Mouse (Mus musculus): ENCODE results near the gene Hist1h3c.
A peak's percentile ranks its signal among the peaks of the same experiment; 100 is the strongest.
"Not testable (repeated sequence)": the region's sequence is repeated elsewhere in the genome, so short reads cannot be mapped to it uniquely, and the experiment has no call there.

The Hist1h3c gene

DNA sequence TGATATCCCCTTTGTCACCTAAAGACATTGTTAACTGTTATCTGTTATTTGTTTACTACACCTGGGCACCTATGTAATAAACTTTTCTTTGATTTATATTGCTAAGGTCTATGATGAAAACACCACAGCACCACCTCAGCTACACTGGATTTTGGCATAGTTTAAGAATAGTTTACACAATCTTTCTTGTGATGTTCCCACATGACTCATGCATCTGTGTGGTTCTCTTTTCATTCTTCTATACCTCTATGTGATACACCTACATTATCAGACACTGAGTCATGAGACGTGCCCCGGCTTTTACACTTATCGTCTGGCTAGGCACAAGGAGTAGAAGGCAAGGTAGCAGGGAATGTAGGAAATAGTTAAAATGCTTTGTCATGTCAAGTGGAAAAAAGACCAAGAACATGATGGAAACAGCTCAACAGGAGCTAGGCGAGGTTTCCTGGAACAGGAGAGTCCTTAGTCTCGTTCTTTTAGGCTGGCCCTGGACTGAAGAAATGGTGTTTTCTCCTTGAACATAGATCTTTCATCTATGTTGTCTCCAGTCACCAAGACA lies 4.2 kb upstream of the Hist1h3c start:
- Histone ChIP-seq H3K27me3 (ENCODE audit: control insufficient read depth, insufficient read depth, low read length, poor library complexity, severe bottlenecking) (no peaks in the 10 kb centered on the region), H3K36me3 (ENCODE audit: control insufficient read depth, insufficient read depth, low read length, poor library complexity, severe bottlenecking) (no peaks in the 10 kb centered on the region)
- DNase-seq (ENCODE audit: low read depth, low spot score), result no peak

DNA sequence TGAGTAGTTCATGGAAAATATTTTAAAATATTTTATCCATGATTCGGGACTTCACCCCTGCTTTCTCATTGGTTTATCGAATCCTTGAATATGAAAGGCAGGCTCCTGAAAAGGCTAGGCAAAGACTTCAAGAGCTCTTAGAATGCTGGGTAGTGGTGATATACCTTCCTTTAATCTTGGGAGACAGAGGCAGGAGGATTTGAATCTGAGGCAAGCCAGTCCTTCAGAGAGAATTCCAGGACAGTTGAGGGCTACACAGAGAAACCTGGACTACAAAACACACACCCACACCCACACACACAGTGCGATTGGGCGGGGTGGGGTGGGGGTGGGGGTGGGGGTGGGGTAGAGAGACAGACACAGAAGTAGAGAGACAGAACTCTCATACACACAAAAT lies 2.5 kb upstream of the Hist1h3c start:
- H3K27me3 ChIP-seq (ENCODE audit: control insufficient read depth, insufficient read depth, low read length, poor library complexity, severe bottlenecking), result no peaks in the 10 kb centered on the region
- no peak for DNase-seq (ENCODE audit: low read depth, low spot score)
- no peaks in the 10 kb centered on the region for H3K36me3 ChIP-seq (ENCODE audit: control insufficient read depth, insufficient read depth, low read length, poor library complexity, severe bottlenecking)

- Histone ChIP-seq H3K36me3 (ENCODE audit: control insufficient read depth, insufficient read depth, low read length, poor library complexity, severe bottlenecking) (0 out of 2 replicates have a peak, but pooled peaks cover 1% of the 10 kb centered on the region), H3K27me3 (ENCODE audit: control insufficient read depth, insufficient read depth, low read length, poor library complexity, severe bottlenecking) (no peaks in the 10 kb centered on the region)
- DNase-seq (ENCODE audit: low read depth, low spot score), result peak; percentile 37
Observed at GRCm38 (mm10) chr13:23747081-23747891, 1.9 kb upstream of the Hist1h3c start.

DNA sequence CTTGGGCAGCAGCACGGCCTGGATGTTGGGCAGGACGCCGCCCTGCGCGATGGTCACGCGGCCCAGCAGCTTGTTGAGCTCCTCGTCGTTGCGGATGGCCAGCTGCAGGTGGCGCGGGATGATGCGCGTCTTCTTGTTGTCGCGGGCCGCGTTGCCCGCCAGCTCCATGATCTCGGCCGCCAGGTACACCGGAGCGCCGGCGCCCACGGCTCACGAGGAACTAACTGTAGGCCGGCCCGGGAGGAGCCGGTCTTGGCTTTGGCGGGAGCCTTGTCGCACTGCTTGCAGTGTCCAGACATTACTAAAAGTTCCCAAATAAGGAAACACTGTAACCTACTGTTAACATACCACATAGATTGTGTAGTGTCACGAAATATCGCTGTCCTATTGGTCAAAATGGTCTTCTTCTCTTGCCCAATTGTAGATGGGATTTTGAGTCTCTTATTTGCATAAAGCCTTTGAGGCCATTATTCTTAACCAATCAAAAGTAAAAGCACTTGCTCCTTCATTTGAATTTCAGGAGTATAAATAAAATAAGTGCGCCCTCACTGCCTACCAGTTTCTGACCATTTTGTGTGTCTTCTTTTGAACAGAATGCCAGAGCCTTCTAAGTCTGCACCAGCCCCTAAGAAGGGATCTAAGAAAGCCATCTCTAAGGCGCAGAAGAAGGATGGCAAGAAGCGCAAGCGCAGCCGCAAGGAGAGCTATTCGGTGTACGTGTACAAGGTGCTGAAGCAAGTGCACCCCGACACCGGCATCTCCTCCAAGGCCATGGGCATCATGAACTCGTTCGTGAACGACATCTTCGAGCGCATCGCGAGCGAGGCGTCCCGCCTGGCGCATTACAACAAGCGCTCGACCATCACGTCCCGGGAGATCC lies 1.0 kb upstream of the Hist1h3c start, which contains the start of gene Hist1h2bb:
Gene Hist1h2bb, plus strand, starts transcription at position 534 of the 880 bp plus-strand sequence.
- H3K36me3 ChIP-seq (ENCODE audit: control insufficient read depth, insufficient read depth, low read length, poor library complexity, severe bottlenecking); H3K27me3 ChIP-seq (ENCODE audit: control insufficient read depth, insufficient read depth, low read length, poor library complexity, severe bottlenecking): not testable (repeated sequence)
- peak; percentile 94 for DNase-seq (ENCODE audit: low read depth, low spot score)

DNA sequence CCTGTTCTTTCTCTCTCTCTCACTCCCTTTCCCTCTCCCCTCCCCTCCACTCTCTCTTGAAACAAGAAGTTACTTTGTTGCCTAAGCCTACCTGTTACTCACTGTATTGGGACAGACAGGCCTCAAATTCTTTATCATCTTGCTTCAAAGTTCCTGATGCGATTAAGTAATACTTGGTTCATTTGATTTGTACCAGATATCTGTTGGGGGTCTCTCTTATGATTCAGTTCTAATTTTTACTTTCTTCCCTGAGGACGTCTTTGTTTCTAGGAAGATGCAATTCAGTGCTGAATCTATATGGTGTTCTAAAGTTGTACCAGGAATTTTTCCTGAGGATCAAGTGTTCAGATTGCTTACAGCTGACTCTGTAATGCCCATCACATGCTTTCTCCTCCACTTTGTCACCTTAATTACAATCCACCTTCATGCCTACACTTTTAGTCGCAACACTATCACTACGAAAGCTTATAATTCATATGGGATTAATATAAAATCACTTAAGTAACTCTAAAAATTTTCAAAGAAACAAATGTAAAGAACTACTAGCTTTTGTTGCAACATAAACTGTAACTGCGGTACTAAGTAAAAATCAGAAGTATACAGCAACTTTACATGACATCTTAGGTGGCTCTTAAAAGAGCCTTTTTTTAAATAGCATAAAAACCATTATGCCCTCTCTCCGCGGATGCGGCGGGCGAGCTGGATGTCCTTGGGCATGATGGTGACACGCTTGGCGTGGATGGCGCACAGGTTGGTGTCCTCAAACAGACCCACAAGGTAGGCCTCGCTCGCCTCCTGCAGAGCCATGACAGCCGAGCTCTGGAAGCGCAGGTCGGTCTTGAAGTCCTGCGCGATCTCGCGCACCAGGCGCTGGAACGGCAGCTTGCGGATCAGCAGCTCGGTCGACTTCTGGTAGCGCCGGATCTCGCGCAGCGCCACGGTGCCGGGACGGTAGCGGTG lies 701 bp downstream of the Hist1h3c start:
- Histone ChIP-seq H3K36me3 (ENCODE audit: control insufficient read depth, insufficient read depth, low read length, poor library complexity, severe bottlenecking) (0 out of 2 replicates have a peak, but pooled peaks cover 2% of the 10 kb centered on the region), H3K27me3 (ENCODE audit: control insufficient read depth, insufficient read depth, low read length, poor library complexity, severe bottlenecking) (no peaks in the 10 kb centered on the region)
- no peak for DNase-seq (ENCODE audit: low read depth, low spot score)

DNA sequence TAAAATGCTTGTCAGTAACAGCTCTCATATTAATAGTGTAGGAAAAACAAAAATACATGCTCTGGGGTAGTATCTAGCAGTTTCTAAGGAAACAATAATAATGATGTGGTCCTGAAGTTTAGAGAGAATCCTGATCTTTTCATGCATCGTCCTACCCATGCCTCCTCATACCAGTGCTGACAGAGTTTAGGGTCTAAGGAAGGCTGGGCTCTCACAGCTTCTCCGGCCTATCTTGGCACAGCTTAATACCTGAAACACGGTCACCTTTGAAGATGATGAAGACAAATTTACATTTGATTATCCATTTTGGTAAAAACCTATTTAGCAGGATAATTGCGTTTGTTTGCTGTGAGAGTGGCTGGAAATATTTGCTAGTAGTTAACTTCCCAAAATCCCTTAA lies 1.4 kb downstream of the Hist1h3c start:
- 0 out of 2 replicates have a peak, but pooled peaks cover 2% of the 10 kb centered on the region for H3K36me3 ChIP-seq (ENCODE audit: control insufficient read depth, insufficient read depth, low read length, poor library complexity, severe bottlenecking)
- H3K27me3 ChIP-seq (ENCODE audit: control insufficient read depth, insufficient read depth, low read length, poor library complexity, severe bottlenecking), result no peaks in the 10 kb centered on the region
- no peak for DNase-seq (ENCODE audit: low read depth, low spot score)

DNA sequence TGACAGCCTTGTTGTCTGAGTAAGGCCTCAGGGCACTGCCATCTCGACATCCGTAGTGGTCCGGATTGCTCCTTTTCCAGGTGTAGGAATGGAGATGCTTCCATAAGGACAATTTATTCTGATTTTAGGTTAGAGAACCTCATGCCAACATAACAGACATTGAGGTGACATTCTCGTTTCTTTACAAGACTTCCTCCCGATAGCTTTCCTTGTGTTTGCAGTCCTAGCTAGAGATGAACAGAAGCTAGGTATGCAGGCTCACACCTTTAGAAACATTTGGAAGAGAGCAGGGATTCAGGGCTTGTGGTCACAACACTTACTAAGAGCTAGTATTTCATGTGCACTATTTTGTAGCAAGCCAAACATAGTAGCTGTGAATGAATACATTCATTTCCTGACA lies 2.2 kb downstream of the Hist1h3c start:
- no peaks in the 10 kb centered on the region for H3K27me3 ChIP-seq (ENCODE audit: control insufficient read depth, insufficient read depth, low read length, poor library complexity, severe bottlenecking)
- DNase-seq (ENCODE audit: low read depth, low spot score), result no peak
- H3K36me3 ChIP-seq (ENCODE audit: control insufficient read depth, insufficient read depth, low read length, poor library complexity, severe bottlenecking), result 0 out of 2 replicates have a peak, but pooled peaks cover 2% of the 10 kb centered on the region

GRCm38 (mm10) chr13:23742007-23742406 lies 3.4 kb downstream of the Hist1h3c start:
- Histone ChIP-seq H3K36me3 (ENCODE audit: control insufficient read depth, insufficient read depth, low read length, poor library complexity, severe bottlenecking) (0 out of 2 replicates have a peak, but pooled peaks cover 2% of the 10 kb centered on the region), H3K27me3 (ENCODE audit: control insufficient read depth, insufficient read depth, low read length, poor library complexity, severe bottlenecking) (no peaks in the 10 kb centered on the region)
- no peak for DNase-seq (ENCODE audit: low read depth, low spot score)

DNA sequence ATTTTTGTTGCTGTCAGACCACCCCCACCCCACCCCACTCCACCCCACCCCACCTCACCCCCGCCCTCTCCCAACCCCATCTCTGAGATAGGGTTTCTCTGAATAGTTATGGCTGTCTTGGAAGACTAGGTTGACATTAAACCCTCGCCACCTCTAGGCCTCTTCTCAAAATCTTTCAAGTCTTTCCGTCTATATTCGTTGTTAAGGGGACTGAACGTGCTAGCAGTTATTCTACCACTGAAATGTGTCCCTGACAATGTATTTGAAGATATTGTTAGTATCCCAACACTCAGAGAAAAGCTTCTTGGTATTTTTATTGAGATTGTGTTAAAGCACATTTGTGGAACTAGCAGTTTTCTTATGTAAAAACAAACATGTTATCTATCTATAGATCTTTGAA lies 4.5 kb downstream of the Hist1h3c start:
- DNase-seq (ENCODE audit: low read depth, low spot score), result no peak
- 0 out of 2 replicates have a peak, but pooled peaks cover 2% of the 10 kb centered on the region for H3K36me3 ChIP-seq (ENCODE audit: control insufficient read depth, insufficient read depth, low read length, poor library complexity, severe bottlenecking)

DNA sequence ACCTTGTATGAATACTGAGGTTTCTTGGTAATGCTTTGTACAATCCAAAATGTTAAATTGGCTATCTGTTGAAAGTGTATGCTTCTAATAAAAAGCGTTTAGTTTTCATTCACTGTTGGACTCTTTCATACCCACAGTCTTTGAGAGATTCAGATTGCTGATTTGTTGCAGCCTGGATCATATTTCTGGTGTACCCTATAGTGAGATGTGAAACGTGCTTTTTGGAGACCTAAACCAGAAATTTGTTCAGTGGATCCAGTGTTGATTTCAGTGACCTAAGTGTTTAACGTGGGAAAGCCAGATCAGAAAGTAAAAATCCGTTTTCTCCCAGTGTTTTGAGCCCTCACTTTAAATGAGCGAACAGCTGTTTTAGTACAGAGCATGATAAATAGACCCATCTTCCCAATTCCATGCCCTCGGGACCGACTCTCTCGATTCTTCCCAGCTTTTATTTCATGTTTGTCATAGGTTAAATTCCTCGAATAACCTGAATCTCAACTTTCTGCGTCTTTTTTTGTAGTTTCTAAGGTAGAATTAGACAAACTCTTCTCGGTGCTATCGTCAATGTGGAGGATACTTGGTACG lies 5.1 kb downstream of the Hist1h3c start:
- no peak for DNase-seq (ENCODE audit: low read depth, low spot score)
- H3K27me3 ChIP-seq (ENCODE audit: control insufficient read depth, insufficient read depth, low read length, poor library complexity, severe bottlenecking), result no peaks in the 10 kb centered on the region
- H3K36me3 ChIP-seq (ENCODE audit: control insufficient read depth, insufficient read depth, low read length, poor library complexity, severe bottlenecking), result 0 out of 2 replicates have a peak, but pooled peaks cover 2% of the 10 kb centered on the region

More for the DNA sequence above, 4.5 kb downstream of the Hist1h3c start:
- H3K27me3 ChIP-seq (ENCODE audit: control insufficient read depth, insufficient read depth, low read length, poor library complexity, severe bottlenecking), result no peaks in the 10 kb centered on the region

DNA sequence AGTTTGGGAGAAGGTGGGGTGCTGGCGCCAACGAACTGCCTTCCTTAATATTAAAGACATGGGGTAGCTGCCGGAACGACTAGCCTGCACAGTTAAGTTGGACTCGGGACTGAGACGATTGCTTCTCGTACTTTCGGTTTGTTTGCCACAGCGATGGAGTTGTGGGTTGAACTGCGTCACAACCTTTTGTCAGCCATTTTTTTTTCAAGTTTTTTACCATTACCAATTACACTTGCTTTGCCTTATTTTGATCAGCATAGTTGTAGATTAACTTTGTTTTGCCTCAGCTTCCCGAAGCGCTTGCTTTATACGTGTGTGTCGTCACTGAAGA lies 5.5 kb downstream of the Hist1h3c start:
- peak; percentile 90 for DNase-seq (ENCODE audit: low read depth, low spot score)
- Histone ChIP-seq H3K27me3 (ENCODE audit: control insufficient read depth, insufficient read depth, low read length, poor library complexity, severe bottlenecking) (no peaks in the 10 kb centered on the region), H3K36me3 (ENCODE audit: control insufficient read depth, insufficient read depth, low read length, poor library complexity, severe bottlenecking) (0 out of 2 replicates have a peak, but pooled peaks cover 2% of the 10 kb centered on the region)

- peak; percentile 94 for DNase-seq (ENCODE audit: low read depth, low spot score)
- H3K27me3 ChIP-seq (ENCODE audit: control insufficient read depth, insufficient read depth, low read length, poor library complexity, severe bottlenecking), result no peaks in the 10 kb centered on the region
- 0 out of 2 replicates have a peak, but pooled peaks cover 2% of the 10 kb centered on the region for H3K36me3 ChIP-seq (ENCODE audit: control insufficient read depth, insufficient read depth, low read length, poor library complexity, severe bottlenecking)
Observed at GRCm38 (mm10) chr13:23739069-23739921, 6.1 kb downstream of the Hist1h3c start.

DNA sequence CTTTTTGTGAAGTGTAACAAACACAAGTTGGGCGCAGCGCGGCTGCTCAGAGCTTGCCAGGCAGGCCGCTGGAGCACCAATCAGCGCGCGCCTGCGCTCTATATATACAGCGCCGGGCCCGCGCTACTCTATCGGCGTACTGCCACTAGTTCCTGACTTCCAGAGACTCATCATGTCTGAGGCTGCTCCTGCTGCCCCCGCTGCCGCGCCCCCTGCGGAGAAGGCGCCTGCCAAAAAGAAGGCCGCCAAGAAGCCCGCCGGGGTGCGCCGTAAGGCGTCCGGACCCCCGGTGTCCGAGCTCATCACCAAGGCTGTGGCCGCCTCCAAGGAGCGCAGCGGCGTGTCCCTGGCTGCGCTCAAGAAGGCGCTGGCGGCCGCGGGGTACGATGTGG lies 6.7 kb downstream of the Hist1h3c start, which contains the start of gene Hist1h1c:
Gene Hist1h1c, plus strand, starts transcription at position 132 of the 392 bp plus-strand sequence.
- H3K27me3 ChIP-seq (ENCODE audit: control insufficient read depth, insufficient read depth, low read length, poor library complexity, severe bottlenecking), result no peaks in the 10 kb centered on the region
- DNase-seq (ENCODE audit: low read depth, low spot score), result peak; percentile 95
- H3K36me3 ChIP-seq (ENCODE audit: control insufficient read depth, insufficient read depth, low read length, poor library complexity, severe bottlenecking), result 0 out of 2 replicates have a peak, but pooled peaks cover 2% of the 10 kb centered on the region
